Mouse (Mus musculus): ENCODE results near the gene Micu1. TPM values are rescaled to one million over a fixed set of nuclear protein-coding genes. Genes with fewer than 3 reads are reported as not detected.

Micu1 gene
- polyA plus RNA-seq, 1 experiment from 2014 or later: 84.2 TPM

GRCm38 (mm10) chr10:59755681-59756080 lies 53.4 kb downstream of the Micu1 start:
- Histone ChIP-seq H3K27ac (peak overlapping the region; percentile 22; the same call in 1 of the 2 replicates), H3K9me3 (0 out of 2 replicates have a peak, but pooled peaks cover 3% of the 10 kb centered on the region), H3K4me3 (0 out of 2 replicates have a peak overlapping the region, but pooled peaks have one; percentile 1), H3K9ac (no peak overlapping the region), H3K4me1 (peaks cover 19% of the 10 kb centered on the region), H3K27me3 (no peaks in the 10 kb centered on the region), H3K4me2 (peak overlapping the region; percentile 12; the same call in 1 of the 2 replicates), H3K36me3 (peaks cover 7% of the 10 kb centered on the region)
- ATAC-seq (ENCODE audit: insufficient number of reproducible peaks, low FRiP score, low TSS enrichment, low read depth): no peak
- WGBS: 46% methylated on average over 11 of the region's 11 CpGs

DNA sequence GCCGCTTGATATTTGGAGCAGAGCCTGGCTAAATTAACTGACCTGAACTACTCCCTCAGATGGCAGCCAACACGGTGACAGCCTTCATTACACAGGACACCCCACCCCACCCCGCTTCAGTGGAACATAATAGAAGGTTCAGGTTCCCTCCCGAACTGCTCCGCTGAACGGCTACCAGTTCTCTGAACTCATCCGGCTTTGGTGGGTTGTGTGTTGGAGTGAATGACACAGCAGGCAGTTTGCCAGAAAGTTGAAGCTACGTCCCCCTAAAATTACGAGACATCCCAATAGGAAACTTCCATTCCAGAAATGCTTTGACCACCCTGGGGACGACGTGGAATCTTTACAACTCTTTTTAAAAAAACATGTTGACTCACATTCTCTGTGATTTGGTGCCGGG lies 53.8 kb downstream of the Micu1 start:
- Histone ChIP-seq H3K4me2 (peak overlapping the region; percentile 12), H3K27me3 (no peaks in the 10 kb centered on the region), H3K4me3 (peak overlapping the region; percentile 1; the same call in 1 of the 2 replicates), H3K4me1 (peaks cover 19% of the 10 kb centered on the region), H3K36me3 (peaks cover 7% of the 10 kb centered on the region), H3K9me3 (0 out of 2 replicates have a peak, but pooled peaks cover 3% of the 10 kb centered on the region), H3K27ac (peak overlapping the region; percentile 22; the same call in 1 of the 2 replicates), H3K9ac (no peak overlapping the region)
- WGBS: 25% methylated on average over 12 of the region's 12 CpGs
- ATAC-seq (ENCODE audit: insufficient number of reproducible peaks, low FRiP score, low TSS enrichment, low read depth): no peak

DNA sequence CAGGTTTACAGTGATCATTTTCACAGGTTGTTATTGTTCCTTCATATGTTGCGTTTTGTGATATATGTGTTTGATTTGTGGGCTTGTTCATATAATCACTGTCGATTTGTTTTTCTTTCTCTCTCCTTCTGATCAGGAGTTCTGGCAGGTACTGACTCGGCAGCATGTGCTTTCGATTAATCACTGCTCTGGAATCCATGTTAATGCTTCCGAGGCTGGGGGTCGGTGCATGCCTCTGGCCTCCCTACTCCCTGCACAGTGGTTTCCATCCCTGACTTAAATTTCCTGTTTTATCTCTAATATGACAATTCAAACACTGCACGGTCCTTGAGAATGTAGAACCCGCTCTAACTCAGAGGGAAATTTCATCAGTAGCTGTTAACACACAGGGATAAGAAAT lies 54.3 kb downstream of the Micu1 start:
- Histone ChIP-seq H3K9ac (no peak overlapping the region), H3K27me3 (no peaks in the 10 kb centered on the region), H3K4me1 (peaks cover 19% of the 10 kb centered on the region), H3K27ac (no peak overlapping the region; the same call in 1 of the 2 replicates), H3K4me2 (peak overlapping the region; percentile 12), H3K4me3 (peak overlapping the region; percentile 1; the same call in 1 of the 2 replicates), H3K9me3 (0 out of 2 replicates have a peak, but pooled peaks cover 3% of the 10 kb centered on the region), H3K36me3 (peaks cover 7% of the 10 kb centered on the region)
- WGBS: 25% methylated on average over 8 of the region's 8 CpGs
- ATAC-seq (ENCODE audit: insufficient number of reproducible peaks, low FRiP score, low TSS enrichment, low read depth): no peak

- ATAC-seq (ENCODE audit: insufficient number of reproducible peaks, low FRiP score, low TSS enrichment, low read depth): no peak
- 93% methylated on average over 6 of the region's 6 CpGs for WGBS
Observed at GRCm38 (mm10) chr10:59764781-59765180, 62.5 kb downstream of the Micu1 start.

GRCm38 (mm10) chr10:59768369-59769079 lies 66.2 kb downstream of the Micu1 start:
- Histone ChIP-seq H3K4me1 (no peaks in the 10 kb centered on the region), H3K27me3 (no peaks in the 10 kb centered on the region), H3K4me2 (no peak overlapping the region), H3K9me3 (no peaks in the 10 kb centered on the region), H3K36me3 (peaks cover 8% of the 10 kb centered on the region; the same call in 1 of the 2 replicates), H3K4me3 (no peak overlapping the region), H3K9ac (no peak overlapping the region), H3K27ac (no peak overlapping the region)
- ATAC-seq (ENCODE audit: insufficient number of reproducible peaks, low FRiP score, low TSS enrichment, low read depth): no peak
- 77% methylated on average over 13 of the region's 13 CpGs for WGBS

More at GRCm38 (mm10) chr10:59764781-59765180, 62.5 kb downstream of the Micu1 start:
- no peak overlapping the region for H3K4me2 ChIP-seq
- no peak overlapping the region for H3K4me3 ChIP-seq
- H3K27me3 ChIP-seq: no peaks in the 10 kb centered on the region
- H3K27ac ChIP-seq: no peak overlapping the region
- no peaks in the 10 kb centered on the region for H3K9me3 ChIP-seq
- no peaks in the 10 kb centered on the region for H3K4me1 ChIP-seq
- peaks cover 3% of the 10 kb centered on the region; the same call in 1 of the 2 replicates for H3K36me3 ChIP-seq
- no peak overlapping the region for H3K9ac ChIP-seq

- no peak overlapping the region for H3K4me3 ChIP-seq
Observed at GRCm38 (mm10) chr10:59771375-59772048, 69.2 kb downstream of the Micu1 start.

GRCm38 (mm10) chr10:59772049-59772397 lies 69.7 kb downstream of the Micu1 start:
- Histone ChIP-seq H3K4me1 (0 out of 2 replicates have a peak, but pooled peaks cover 3% of the 10 kb centered on the region), H3K4me3 (no peak overlapping the region)
- WGBS: 93% methylated on average over 2 of the region's 2 CpGs

More at GRCm38 (mm10) chr10:59771375-59772048, 69.2 kb downstream of the Micu1 start:
- Histone ChIP-seq H3K27me3 (no peaks in the 10 kb centered on the region), H3K36me3 (peaks cover 20% of the 10 kb centered on the region), H3K9ac (no peak overlapping the region), H3K4me1 (0 out of 2 replicates have a peak, but pooled peaks cover 3% of the 10 kb centered on the region), H3K4me2 (no peak overlapping the region), H3K9me3 (no peaks in the 10 kb centered on the region), H3K27ac (no peak overlapping the region)
- 84% methylated on average over 6 of the region's 6 CpGs for WGBS
- ATAC-seq (ENCODE audit: insufficient number of reproducible peaks, low FRiP score, low TSS enrichment, low read depth): no peak

GRCm38 (mm10) chr10:59773441-59774140 lies 71.3 kb downstream of the Micu1 start:
- Histone ChIP-seq H3K27ac (no peak overlapping the region), H3K36me3 (peaks cover 21% of the 10 kb centered on the region), H3K9ac (no peak overlapping the region), H3K4me3 (no peak overlapping the region), H3K9me3 (no peaks in the 10 kb centered on the region), H3K27me3 (no peaks in the 10 kb centered on the region), H3K4me1 (peaks cover 10% of the 10 kb centered on the region; the same call in 1 of the 2 replicates), H3K4me2 (no peak overlapping the region)
- WGBS: 85% methylated on average over 13 of the region's 13 CpGs
- no peak for ATAC-seq (ENCODE audit: insufficient number of reproducible peaks, low FRiP score, low TSS enrichment, low read depth)

More at GRCm38 (mm10) chr10:59772049-59772397, 69.7 kb downstream of the Micu1 start:
- Histone ChIP-seq H3K27me3 (no peaks in the 10 kb centered on the region), H3K4me2 (no peak overlapping the region), H3K36me3 (peaks cover 21% of the 10 kb centered on the region), H3K27ac (no peak overlapping the region), H3K9me3 (no peaks in the 10 kb centered on the region), H3K9ac (no peak overlapping the region)
- no peak for ATAC-seq (ENCODE audit: insufficient number of reproducible peaks, low FRiP score, low TSS enrichment, low read depth)

DNA sequence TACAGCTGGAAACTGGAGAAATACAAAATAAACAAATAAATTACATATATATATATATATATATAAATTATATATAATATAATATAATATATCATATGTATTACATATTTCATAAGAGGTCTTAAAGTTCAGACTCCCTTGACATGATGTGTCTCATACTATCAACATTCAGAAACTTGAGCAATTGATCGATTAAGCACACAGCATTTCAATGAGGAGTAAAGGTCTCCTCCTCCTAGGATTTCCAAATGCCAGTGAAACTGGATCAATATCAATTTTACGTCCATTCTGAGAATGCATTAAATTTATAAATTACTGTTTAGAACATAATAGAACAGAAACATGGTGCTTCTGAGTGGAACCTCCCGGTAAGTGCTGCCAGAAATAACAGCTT lies 71.9 kb downstream of the Micu1 start:
- Histone ChIP-seq H3K4me3 (no peak overlapping the region), H3K4me1 (peaks cover 10% of the 10 kb centered on the region; the same call in 1 of the 2 replicates), H3K36me3 (peaks cover 18% of the 10 kb centered on the region), H3K9ac (no peak overlapping the region), H3K9me3 (no peaks in the 10 kb centered on the region), H3K27ac (no peak overlapping the region), H3K27me3 (no peaks in the 10 kb centered on the region), H3K4me2 (no peak overlapping the region)
- ATAC-seq (ENCODE audit: insufficient number of reproducible peaks, low FRiP score, low TSS enrichment, low read depth): no peak
- WGBS: 75% methylated on average over 3 of the region's 3 CpGs

DNA sequence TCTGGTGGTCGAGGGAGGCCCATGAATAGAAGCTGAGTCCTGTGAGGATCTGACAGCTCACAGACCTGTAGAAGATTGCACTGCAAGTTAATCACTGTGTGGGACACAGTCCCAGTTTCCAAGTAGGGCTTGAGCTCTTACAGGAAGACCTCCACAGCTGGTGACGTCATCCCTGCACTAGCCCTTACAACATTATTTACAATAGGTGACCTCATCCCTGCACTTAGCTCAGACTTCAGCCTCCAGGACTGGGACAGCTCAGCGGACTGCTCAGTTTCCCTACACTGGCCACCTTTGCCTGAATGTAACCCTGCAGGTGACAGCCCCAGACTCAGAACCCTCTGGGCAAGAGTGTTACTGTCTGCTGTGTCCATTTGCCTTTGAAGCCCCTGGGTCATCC lies 75.0 kb downstream of the Micu1 start:
- H3K27ac ChIP-seq: no peak overlapping the region

DNA sequence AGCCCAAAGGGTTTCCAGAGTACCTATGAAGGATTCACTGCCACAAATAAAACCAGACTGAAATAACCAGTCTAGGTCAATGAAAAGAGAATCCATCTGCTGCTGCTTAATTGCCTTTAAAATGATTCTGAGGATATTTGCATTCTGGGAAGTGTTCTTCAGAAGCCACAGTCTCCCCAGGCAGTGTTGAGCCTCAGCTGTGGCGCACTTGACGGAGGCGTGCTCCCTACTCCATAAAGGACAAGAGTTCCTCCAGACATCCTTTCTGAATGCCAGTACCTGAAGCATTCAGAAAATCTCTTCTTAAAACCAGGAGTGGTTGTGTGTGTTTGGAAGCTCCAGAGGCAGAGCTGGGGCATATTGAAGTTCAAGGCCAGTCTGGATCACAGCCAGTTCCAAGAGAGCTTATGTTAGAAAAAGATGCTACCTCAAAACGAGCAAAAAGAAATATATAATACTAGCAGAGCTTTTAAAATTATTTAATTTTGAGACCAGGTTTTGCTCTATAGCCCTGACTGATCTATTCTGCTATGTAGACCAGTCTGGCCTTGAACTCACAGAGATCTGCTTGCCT lies 75.9 kb downstream of the Micu1 start:
- WGBS: 77% methylated on average over 4 of the region's 4 CpGs
- Histone ChIP-seq H3K36me3 (peaks cover 14% of the 10 kb centered on the region; the same call in 1 of the 2 replicates), H3K4me2 (no peak overlapping the region), H3K27ac (no peak overlapping the region), H3K4me1 (peaks cover 10% of the 10 kb centered on the region; the same call in 1 of the 2 replicates), H3K27me3 (no peaks in the 10 kb centered on the region), H3K4me3 (no peak overlapping the region), H3K9ac (no peak overlapping the region), H3K9me3 (no peaks in the 10 kb centered on the region)
- ATAC-seq (ENCODE audit: insufficient number of reproducible peaks, low FRiP score, low TSS enrichment, low read depth): no peak

More for the DNA sequence above, 75.0 kb downstream of the Micu1 start:
- H3K4me3 ChIP-seq: no peak overlapping the region
- WGBS: 57% methylated on average over 3 of the region's 3 CpGs
- H3K4me1 ChIP-seq: peaks cover 10% of the 10 kb centered on the region; the same call in 1 of the 2 replicates
- no peak overlapping the region for H3K4me2 ChIP-seq
- no peak overlapping the region for H3K9ac ChIP-seq
- ATAC-seq (ENCODE audit: insufficient number of reproducible peaks, low FRiP score, low TSS enrichment, low read depth): peak; percentile 65; the same call in 1 of the 2 replicates
- peaks cover 14% of the 10 kb centered on the region; the same call in 1 of the 2 replicates for H3K36me3 ChIP-seq
- H3K27me3 ChIP-seq: no peaks in the 10 kb centered on the region
- no peaks in the 10 kb centered on the region for H3K9me3 ChIP-seq
